Mouse (Mus musculus) neural tube, embryonic 11.5 days (tissue): ENCODE measurements around the gene Foxr1. TPM values are rescaled to one million over a fixed set of nuclear protein-coding genes. Genes with fewer than 3 reads are reported as not detected.

Experiments used
- microRNA-seq: library from miRNA; unstranded; fragments of <30 nt; microRNA quantifications from one replicate; pipeline ENCODE4, GENCODE M21; 2016
- polyA plus RNA-seq: library from polyadenylated mRNA; unstranded; fragments of >200 nt; fragmentation: Nextera tagmentation; extraction: Ambion mirVana; gene quantifications from 2 replicates; pipeline ENCODE4 v1.2.1, GENCODE M21; 2014

Foxr1 gene
- polyA plus RNA-seq, 1 experiment from 2014 or later, result not detected

Small RNA genes lying within 50 kb of the gene (microRNA-seq; reads per million reads assigned to microRNA genes)
- not detected for gene Mir7085

Other genes starting within 250 kb of the Foxr1 start
- gene Cbl, start 207.1 kb downstream of the Foxr1 start, polyA plus RNA-seq, result 19.1 and 22.2 TPM in 2 replicates
- not detected in 2 replicates for gene Ccdc153, start 200.5 kb downstream of the Foxr1 start, polyA plus RNA-seq
- 0.11 TPM in 1 of 2 replicates, not detected in the other for gene Pdzd3, start 189.7 kb downstream of the Foxr1 start, polyA plus RNA-seq
- gene Nlrx1, start 172.5 kb downstream of the Foxr1 start, polyA plus RNA-seq, result 2.4 and 3.2 TPM in 2 replicates
- gene Abcg4, start 152.5 kb downstream of the Foxr1 start, polyA plus RNA-seq, result 4.5 and 5.0 TPM in 2 replicates
- 23.6 and 26.9 TPM in 2 replicates for gene Hinfp, start 135.5 kb downstream of the Foxr1 start, polyA plus RNA-seq
- 14.9 and 17.1 TPM in 2 replicates for gene C2cd2l, start 120.9 kb downstream of the Foxr1 start, polyA plus RNA-seq
- gene Dpagt1, start 115.1 kb downstream of the Foxr1 start, polyA plus RNA-seq, result 47.6 and 48.6 TPM in 2 replicates
- 366 and 382 TPM in 2 replicates for gene H2afx, start 106.4 kb downstream of the Foxr1 start, polyA plus RNA-seq
- gene Hmbs, start 96.9 kb downstream of the Foxr1 start, polyA plus RNA-seq, result 139 and 140 TPM in 2 replicates
- 29.3 and 32.9 TPM in 2 replicates for gene Vps11, start 79.5 kb downstream of the Foxr1 start, polyA plus RNA-seq
- 36.7 and 38.8 TPM in 2 replicates for gene Hyou1, start 61.6 kb downstream of the Foxr1 start, polyA plus RNA-seq
- 26.8 and 31.8 TPM in 2 replicates for gene Slc37a4, start 44.3 kb downstream of the Foxr1 start, polyA plus RNA-seq
- 1,766 and 1,857 TPM in 2 replicates for gene Rps25, start 34.0 kb downstream of the Foxr1 start, polyA plus RNA-seq
- gene Trappc4, start 33.5 kb downstream of the Foxr1 start, polyA plus RNA-seq, result 204 and 214 TPM in 2 replicates
- 20.9 and 21.8 TPM in 2 replicates for gene Ccdc84, start 22.6 kb downstream of the Foxr1 start, polyA plus RNA-seq
- gene Upk2, start 13.8 kb upstream of the Foxr1 start, polyA plus RNA-seq, result 0.29 TPM in 1 of 2 replicates, not detected in the other
- gene Bcl9l, start 41.7 kb upstream of the Foxr1 start, polyA plus RNA-seq, result 8.0 and 8.8 TPM in 2 replicates
- not detected in 2 replicates for gene Cxcr5, start 120.7 kb upstream of the Foxr1 start, polyA plus RNA-seq
- gene Ddx6, start 163.8 kb upstream of the Foxr1 start, polyA plus RNA-seq, result 11.6 and 11.9 TPM in 2 replicates
- not detected in 2 replicates for gene Treh, start 232.1 kb upstream of the Foxr1 start, polyA plus RNA-seq